Mouse (Mus musculus) thymus, postnatal 25 days (tissue): ENCODE data around the gene Pkp4.
"Not testable (repeated sequence)": the region's sequence is repeated elsewhere in the genome, so short reads cannot be mapped to it uniquely, and the experiment has no call there.

ENCODE experiments used
- DNase-seq: peaks from one replicate; pipeline ENCODE4 v3.0.0; 2022

Pkp4 gene

GRCm38 (mm10) chr2:59343834-59344233 lies 183.2 kb downstream of the Pkp4 start:
- DNase-seq = no peak

GRCm38 (mm10) chr2:59344699-59345098 lies 184.0 kb downstream of the Pkp4 start:
- DNase-seq = no peak

- no peak for DNase-seq
These were observed 184.6 kb downstream of the Pkp4 start for GRCm38 (mm10) chr2:59345141-59345839.

- peak; percentile 11 for DNase-seq
These were observed 185.8 kb downstream of the Pkp4 start for GRCm38 (mm10) chr2:59346443-59346842.

GRCm38 (mm10) chr2:59348585-59348984 lies 187.9 kb downstream of the Pkp4 start:
- no peak for DNase-seq

GRCm38 (mm10) chr2:59350094-59350493 lies 189.4 kb downstream of the Pkp4 start:
- DNase-seq = no peak

GRCm38 (mm10) chr2:59351303-59352099 lies 190.9 kb downstream of the Pkp4 start:
- no peak for DNase-seq

GRCm38 (mm10) chr2:59353821-59354220 lies 193.2 kb downstream of the Pkp4 start:
- peak; percentile 7 for DNase-seq

GRCm38 (mm10) chr2:59355531-59356289 lies 195.1 kb downstream of the Pkp4 start:
- no peak for DNase-seq

GRCm38 (mm10) chr2:59359760-59360342 lies 199.2 kb downstream of the Pkp4 start:
- DNase-seq = no peak

- DNase-seq = no peak
These were observed 200.7 kb downstream of the Pkp4 start for GRCm38 (mm10) chr2:59361350-59361780.

GRCm38 (mm10) chr2:59364156-59364842 lies 203.6 kb downstream of the Pkp4 start:
- no peak for DNase-seq

- DNase-seq = no peak
These were observed 206.5 kb downstream of the Pkp4 start for GRCm38 (mm10) chr2:59367191-59367590.

- no peak for DNase-seq
These were observed 212.5 kb downstream of the Pkp4 start for GRCm38 (mm10) chr2:59373113-59373512.

- no peak for DNase-seq
These were observed 217.4 kb downstream of the Pkp4 start for GRCm38 (mm10) chr2:59378096-59378495.

GRCm38 (mm10) chr2:59378861-59379260 lies 218.2 kb downstream of the Pkp4 start:
- not testable (repeated sequence) for DNase-seq

- no peak for DNase-seq
These were observed 222.6 kb downstream of the Pkp4 start for GRCm38 (mm10) chr2:59383231-59383630.

GRCm38 (mm10) chr2:59383852-59384776 lies 223.5 kb downstream of the Pkp4 start:
- no peak for DNase-seq

GRCm38 (mm10) chr2:59385211-59385935 lies 224.7 kb downstream of the Pkp4 start:
- no peak for DNase-seq

- no peak for DNase-seq
These were observed 229.3 kb downstream of the Pkp4 start for GRCm38 (mm10) chr2:59389971-59390370.

- DNase-seq = no peak
These were observed 232.5 kb downstream of the Pkp4 start for GRCm38 (mm10) chr2:59393177-59393576.
